Mouse (Mus musculus): Measurements from ENCODE around the gene Ugt1a6b. TPM values are rescaled to one million over a fixed set of nuclear protein-coding genes. Genes with fewer than 3 reads are reported as not detected.

The Ugt1a6b gene
- polyA plus RNA-seq, 1 experiment from 2014 or later, result 5.2 TPM

DNA sequence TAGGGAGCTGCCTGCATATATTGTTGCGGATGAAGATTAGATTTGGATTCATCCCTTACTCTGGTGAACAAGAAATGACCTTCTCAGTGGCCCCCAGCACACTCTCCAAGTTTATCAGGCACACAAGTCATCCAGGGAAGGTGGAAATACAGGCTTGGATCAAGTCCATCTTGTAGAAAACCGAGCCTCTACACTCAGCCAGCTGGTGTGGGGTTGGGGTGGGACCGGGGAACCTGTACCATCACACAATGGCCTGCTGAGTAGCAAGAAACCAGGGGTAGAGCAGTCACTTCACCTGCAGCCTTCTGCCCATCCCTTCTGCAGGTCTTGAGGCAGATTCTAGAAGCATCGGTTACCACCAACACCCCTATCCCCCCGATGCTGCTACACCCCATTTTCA, 131.6 kb downstream of the Ugt1a6b start:
- Histone ChIP-seq H3K27me3 (ENCODE audit: control insufficient read depth, insufficient read depth, low read length) (no peaks in the 10 kb centered on the region; the same call in 1 of the 2 replicates), H3K4me3 (ENCODE audit: low read depth, low read length) (no peak overlapping the region), H3K4me1 (replicated peaks; ENCODE audit: control insufficient read depth, insufficient read depth) (no peaks in the 10 kb centered on the region), H3K36me3 (ENCODE audit: control insufficient read depth, insufficient read depth, low read length) (no peaks in the 10 kb centered on the region), H3K9me3 (ENCODE audit: control insufficient read depth, low read length) (peaks cover 64% of the 10 kb centered on the region), H3K27ac (replicated peaks) (no peak overlapping the region), H3K9ac (ENCODE audit: low read length) (no peak overlapping the region), H3K4me2 (replicated peaks; ENCODE audit: low read depth) (no peak overlapping the region)
- DNase-seq (ENCODE audit: low spot score) (no peak), ATAC-seq (ENCODE audit: low FRiP score, low TSS enrichment) (no peak)
- 40% methylated on average over 5 of the region's 5 CpGs for WGBS
- no peak for TF ChIP-seq EP300 (optimal IDR thresholded peaks at IDR 0.05)
- TF ChIP-seq CTCF (IDR thresholded peaks at IDR 0.05; ENCODE audit: low read depth), result no peak

DNA sequence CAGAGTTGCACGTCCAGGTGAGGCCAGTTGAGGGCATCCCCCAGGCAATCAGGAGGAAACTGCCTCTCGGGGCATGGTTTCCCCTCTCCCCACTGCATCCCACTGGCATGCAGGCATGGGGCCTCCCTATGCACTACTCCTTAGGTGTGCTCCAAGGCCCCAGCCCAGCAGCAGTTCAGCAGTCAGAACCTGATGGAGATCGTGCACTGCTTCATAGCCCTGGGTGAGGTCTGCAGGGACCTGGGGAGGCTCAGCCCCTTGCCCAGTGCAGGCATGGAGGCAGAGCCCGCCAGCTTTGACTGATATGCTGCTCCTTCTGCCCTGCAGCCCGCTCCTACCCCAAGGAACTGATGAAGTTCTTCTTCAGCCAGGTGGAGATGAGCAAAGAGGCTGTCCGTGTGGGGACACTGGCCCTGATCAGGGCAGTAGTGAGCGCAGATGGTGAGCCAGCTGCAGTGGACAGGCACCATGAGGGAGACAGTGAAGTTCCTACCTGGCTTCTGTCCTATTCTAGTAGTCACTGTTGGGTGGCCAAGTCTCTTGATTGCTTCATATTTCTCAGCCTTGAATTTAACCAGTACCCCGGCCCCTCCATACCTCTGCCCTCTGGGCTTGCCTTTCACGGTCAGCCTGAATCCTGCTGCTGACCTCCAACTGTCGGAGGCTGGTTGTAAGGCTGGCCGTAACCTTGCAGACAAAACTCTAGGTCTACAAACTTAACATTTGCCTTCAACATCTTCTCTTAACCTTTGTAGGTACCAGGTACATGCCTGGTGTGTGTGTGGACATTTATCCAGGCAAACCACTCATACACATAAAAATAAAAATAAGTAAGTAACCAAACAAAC, 132.2 kb downstream of the Ugt1a6b start:
- Histone ChIP-seq H3K4me3 (ENCODE audit: low read depth, low read length) (no peak overlapping the region), H3K36me3 (ENCODE audit: control insufficient read depth, insufficient read depth, low read length) (no peaks in the 10 kb centered on the region), H3K4me2 (replicated peaks; ENCODE audit: low read depth) (no peak overlapping the region), H3K27me3 (ENCODE audit: control insufficient read depth, insufficient read depth, low read length) (no peaks in the 10 kb centered on the region; the same call in 1 of the 2 replicates), H3K27ac (replicated peaks) (no peak overlapping the region), H3K9me3 (ENCODE audit: control insufficient read depth, low read length) (peaks cover 66% of the 10 kb centered on the region), H3K4me1 (replicated peaks; ENCODE audit: control insufficient read depth, insufficient read depth) (no peaks in the 10 kb centered on the region), H3K9ac (ENCODE audit: low read length) (no peak overlapping the region)
- TF ChIP-seq EP300 (optimal IDR thresholded peaks at IDR 0.05) (no peak), CTCF (IDR thresholded peaks at IDR 0.05; ENCODE audit: low read depth) (no peak)
- WGBS, result 60% methylated on average over 11 of the region's 11 CpGs
- ATAC-seq (ENCODE audit: low FRiP score, low TSS enrichment) (no peak), DNase-seq (ENCODE audit: low spot score) (no peak)

DNA sequence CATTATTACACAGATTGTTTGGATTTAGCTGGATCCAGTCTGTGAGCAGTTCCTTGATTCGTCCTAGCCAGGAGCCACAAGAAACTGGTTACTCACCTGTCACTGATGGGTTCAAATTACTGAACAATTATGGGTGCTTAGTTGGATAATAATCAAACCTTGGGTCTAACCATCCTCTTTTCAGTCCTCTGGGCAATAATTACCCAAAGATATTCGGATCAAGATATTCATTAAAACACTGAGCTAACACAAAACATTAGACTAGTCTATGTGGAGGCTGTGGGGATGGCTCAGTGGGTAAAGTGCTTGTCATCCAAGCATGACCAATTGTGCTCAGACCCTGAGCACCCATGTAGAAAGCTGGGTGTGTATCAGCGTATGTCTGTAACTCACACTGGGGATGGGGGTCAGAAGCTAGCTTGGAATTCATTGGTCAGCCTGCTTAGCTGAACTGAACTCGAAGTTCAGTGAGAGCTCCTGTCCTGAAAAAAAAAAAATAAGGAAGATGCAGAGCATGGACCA, 132.9 kb downstream of the Ugt1a6b start:
- no peak overlapping the region for H3K27ac ChIP-seq (replicated peaks)
- 57% methylated on average over 4 of the region's 4 CpGs for WGBS
- H3K27me3 ChIP-seq (ENCODE audit: control insufficient read depth, insufficient read depth, low read length), result no peaks in the 10 kb centered on the region; the same call in 1 of the 2 replicates
- ATAC-seq (ENCODE audit: low FRiP score, low TSS enrichment), result no peak
- no peaks in the 10 kb centered on the region for H3K4me1 ChIP-seq (replicated peaks; ENCODE audit: control insufficient read depth, insufficient read depth)
- TF ChIP-seq EP300 (optimal IDR thresholded peaks at IDR 0.05) (no peak), CTCF (IDR thresholded peaks at IDR 0.05; ENCODE audit: low read depth) (no peak)
- DNase-seq (ENCODE audit: low spot score), result no peak
- no peak overlapping the region for H3K9ac ChIP-seq (ENCODE audit: low read length)
- no peaks in the 10 kb centered on the region for H3K36me3 ChIP-seq (ENCODE audit: control insufficient read depth, insufficient read depth, low read length)
- peaks cover 69% of the 10 kb centered on the region for H3K9me3 ChIP-seq (ENCODE audit: control insufficient read depth, low read length)
- H3K4me3 ChIP-seq (ENCODE audit: low read depth, low read length), result no peak overlapping the region
- H3K4me2 ChIP-seq (replicated peaks; ENCODE audit: low read depth), result no peak overlapping the region

DNA sequence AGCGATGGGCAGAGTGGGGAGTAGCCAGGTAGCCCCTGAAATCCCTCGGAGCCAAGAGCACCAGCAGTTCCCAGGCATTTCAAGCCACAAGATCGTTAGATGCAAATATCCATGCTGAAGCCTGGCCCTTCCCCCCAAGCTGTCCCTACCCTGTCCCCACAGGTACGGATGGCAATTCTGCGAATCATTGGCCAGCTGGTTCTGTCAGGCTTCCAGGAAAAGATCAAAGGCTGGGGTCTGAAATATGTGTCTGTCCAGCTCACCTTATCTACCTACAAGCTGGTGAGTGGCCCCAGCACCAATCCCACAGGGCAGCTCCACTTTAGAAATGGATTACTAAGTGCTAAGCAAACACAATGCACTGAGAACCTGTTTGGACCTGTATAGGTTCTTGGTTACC, 134.3 kb downstream of the Ugt1a6b start:
- no peak overlapping the region for H3K4me2 ChIP-seq (replicated peaks; ENCODE audit: low read depth)
- peak; percentile 33 for ATAC-seq (ENCODE audit: low FRiP score, low TSS enrichment)
- H3K27me3 ChIP-seq (ENCODE audit: control insufficient read depth, insufficient read depth, low read length), result no peaks in the 10 kb centered on the region; the same call in 1 of the 2 replicates
- H3K27ac ChIP-seq (replicated peaks), result no peak overlapping the region
- peaks cover 70% of the 10 kb centered on the region for H3K9me3 ChIP-seq (ENCODE audit: control insufficient read depth, low read length)
- no peak overlapping the region for H3K4me3 ChIP-seq (ENCODE audit: low read depth, low read length)
- H3K4me1 ChIP-seq (replicated peaks; ENCODE audit: control insufficient read depth, insufficient read depth), result no peaks in the 10 kb centered on the region
- WGBS, result 71% methylated on average over 5 of the region's 5 CpGs
- TF ChIP-seq EP300 (optimal IDR thresholded peaks at IDR 0.05) (no peak), CTCF (IDR thresholded peaks at IDR 0.05; ENCODE audit: low read depth) (no peak)
- DNase-seq (ENCODE audit: low spot score), result no peak
- no peaks in the 10 kb centered on the region for H3K36me3 ChIP-seq (ENCODE audit: control insufficient read depth, insufficient read depth, low read length)
- no peak overlapping the region for H3K9ac ChIP-seq (ENCODE audit: low read length)

DNA sequence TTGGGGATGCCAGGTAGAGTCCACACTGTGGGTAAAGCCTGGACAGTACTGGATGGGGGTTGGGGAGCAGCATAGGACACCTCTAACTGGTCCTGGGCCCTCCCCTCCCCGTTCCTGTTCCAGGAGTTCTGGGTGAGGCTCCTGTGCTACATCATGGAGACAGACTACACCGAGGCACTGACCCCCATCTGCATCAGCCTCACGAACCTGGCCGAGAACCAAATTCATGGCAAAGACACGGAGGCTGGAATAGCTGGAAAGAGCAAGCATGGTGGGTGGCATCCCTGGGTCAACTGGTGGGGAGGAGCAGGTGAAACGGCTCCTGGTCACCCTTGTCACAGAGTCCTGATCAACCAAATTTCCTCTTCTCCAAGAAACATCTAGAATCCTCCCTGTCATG, 135.7 kb downstream of the Ugt1a6b start:
- Histone ChIP-seq H3K4me2 (replicated peaks; ENCODE audit: low read depth) (no peak overlapping the region), H3K36me3 (ENCODE audit: control insufficient read depth, insufficient read depth, low read length) (no peaks in the 10 kb centered on the region), H3K9me3 (ENCODE audit: control insufficient read depth, low read length) (peaks cover 69% of the 10 kb centered on the region), H3K4me1 (replicated peaks; ENCODE audit: control insufficient read depth, insufficient read depth) (no peaks in the 10 kb centered on the region), H3K27ac (replicated peaks) (no peak overlapping the region), H3K4me3 (ENCODE audit: low read depth, low read length) (no peak overlapping the region), H3K27me3 (ENCODE audit: control insufficient read depth, insufficient read depth, low read length) (no peaks in the 10 kb centered on the region; the same call in 1 of the 2 replicates), H3K9ac (ENCODE audit: low read length) (no peak overlapping the region)
- WGBS, result 72% methylated on average over 6 of the region's 6 CpGs
- TF ChIP-seq EP300 (optimal IDR thresholded peaks at IDR 0.05) (no peak), CTCF (IDR thresholded peaks at IDR 0.05; ENCODE audit: low read depth) (no peak)
- 0 out of 2 replicates have a peak, but pooled peaks have one; percentile 4 for ATAC-seq (ENCODE audit: low FRiP score, low TSS enrichment)
- DNase-seq (ENCODE audit: low spot score), result no peak

DNA sequence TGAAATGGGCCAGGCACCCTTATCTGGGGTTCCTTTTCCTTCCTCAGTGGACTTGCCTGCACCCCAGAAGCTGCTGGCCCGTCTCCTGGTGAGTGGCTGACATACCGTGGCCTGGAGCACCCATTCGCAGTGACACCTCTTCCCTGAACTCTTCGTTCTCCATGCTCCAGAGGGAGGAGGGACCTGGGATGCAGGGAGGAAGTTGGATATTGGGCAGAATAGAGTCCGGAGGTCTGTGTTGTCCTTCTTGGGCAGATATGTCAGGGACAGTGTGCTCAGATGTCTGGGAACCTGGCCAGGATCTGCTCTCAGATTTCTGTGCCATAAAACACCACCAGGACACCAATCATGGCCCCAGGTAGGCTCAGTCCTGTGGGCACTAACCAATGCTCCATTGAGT, 137.0 kb downstream of the Ugt1a6b start:
- DNase-seq (ENCODE audit: low spot score) (no peak), ATAC-seq (ENCODE audit: low FRiP score, low TSS enrichment) (no peak)
- no peaks in the 10 kb centered on the region; the same call in 1 of the 2 replicates for H3K27me3 ChIP-seq (ENCODE audit: control insufficient read depth, insufficient read depth, low read length)
- no peak overlapping the region for H3K9ac ChIP-seq (ENCODE audit: low read length)
- H3K9me3 ChIP-seq (ENCODE audit: control insufficient read depth, low read length), result peaks cover 66% of the 10 kb centered on the region
- H3K36me3 ChIP-seq (ENCODE audit: control insufficient read depth, insufficient read depth, low read length), result no peaks in the 10 kb centered on the region
- H3K4me3 ChIP-seq (ENCODE audit: low read depth, low read length), result no peak overlapping the region
- H3K27ac ChIP-seq (replicated peaks), result no peak overlapping the region
- 72% methylated on average over 5 of the region's 5 CpGs for WGBS
- TF ChIP-seq EP300 (optimal IDR thresholded peaks at IDR 0.05), result no peak
- no peak for TF ChIP-seq CTCF (IDR thresholded peaks at IDR 0.05; ENCODE audit: low read depth)
- no peak overlapping the region for H3K4me2 ChIP-seq (replicated peaks; ENCODE audit: low read depth)
- H3K4me1 ChIP-seq (replicated peaks; ENCODE audit: control insufficient read depth, insufficient read depth), result no peaks in the 10 kb centered on the region
